Mouse (Mus musculus) left cerebral cortex, postnatal 25 days (tissue): ENCODE measurements around the gene AC134908.4. TPM values are rescaled to one million over a fixed set of nuclear protein-coding genes. Genes with fewer than 3 reads are reported as not detected.
"Not testable (repeated sequence)": the region's sequence is repeated elsewhere in the genome, so short reads cannot be mapped to it uniquely, and the experiment has no call there.

Source experiments
- DNase-seq, 2 experiments: peaks; one replicate each; pipeline ENCODE4 v3.0.0; 2022; ENCODE audit warnings: low spot score in 2 of 2, mixed read lengths in 1 of 2
- intact Hi-C: fragments of 180-260 bp; cut with DNase I; formaldehyde crosslinking; loops from one replicate; pipeline ENCODE4 v1.15.1; 2025
- total RNA-seq, 2 experiments: library from RNA; stranded (reverse); gene quantifications; 2 replicates each; pipeline ENCODE4 v1.2.3; 2021

AC134908.4 gene
- total RNA-seq, 2 experiments from 2014 or later, result 1.0 TPM; not detected in 1

GRCm38 (mm10) chr17:25810890-25811289 is 15.4 kb upstream of the AC134908.4 start:
- no peak for DNase-seq
- intact Hi-C loops, result no loop called here

GRCm38 (mm10) chr17:25809606-25810340 is 14.3 kb upstream of the AC134908.4 start:
- intact Hi-C loops, result loop anchor here (5.0 kb wide), 1 partner anchor 252 kb away; no protein-coding TSS in a partner anchor
- peak in 1 of 2 experiments; percentile 60 for DNase-seq

- intact Hi-C loops, result loop anchor here (5.0 kb wide), 1 partner anchor 252 kb away; no protein-coding TSS in a partner anchor
- peak; percentile 92 to 95 for DNase-seq
Measured at GRCm38 (mm10) chr17:25808789-25809605, 13.5 kb upstream of the AC134908.4 start, which contains the start of gene Fbxl16. TSS of gene Fbxl16 (plus strand) at chr17:25809085.

- no peak for DNase-seq
- intact Hi-C loops, result loop anchor here (5.0 kb wide), 1 partner anchor 251 kb away; no protein-coding TSS in a partner anchor
Measured at GRCm38 (mm10) chr17:25808028-25808427, 12.6 kb upstream of the AC134908.4 start.

- intact Hi-C loops, result loop anchor here (5.0 kb wide), 1 partner anchor 250 kb away; no protein-coding TSS in a partner anchor
Measured at GRCm38 (mm10) chr17:25807452-25807851, 12.0 kb upstream of the AC134908.4 start.

GRCm38 (mm10) chr17:25806507-25806906 is 11.0 kb upstream of the AC134908.4 start:
- no peak for DNase-seq
- intact Hi-C loops, result loop anchor here (5.0 kb wide), 1 partner anchor 249 kb away; no protein-coding TSS in a partner anchor

More at GRCm38 (mm10) chr17:25807452-25807851, 12.0 kb upstream of the AC134908.4 start:
- DNase-seq, result not testable (repeated sequence)

GRCm38 (mm10) chr17:25802825-25803517 is 7.5 kb upstream of the AC134908.4 start:
- intact Hi-C loops, result loop anchor here (5.0 kb wide), 2 partner anchors 41 to 236 kb away; no protein-coding TSS in a partner anchor
- peak; percentile 88 to 94 for DNase-seq

- DNase-seq, result peak; percentile 70 to 80
- intact Hi-C loops, result loop anchor here (1.0 to 5.0 kb wide), 5 partner anchors 28 to 324 kb away; partner anchors contain the start of gene Narfl
Measured at GRCm38 (mm10) chr17:25801029-25801428, 5.6 kb upstream of the AC134908.4 start.

GRCm38 (mm10) chr17:25796951-25797369 is 1.5 kb upstream of the AC134908.4 start, which contains the start of gene Metrn:
TSS of gene Metrn (minus strand) at chr17:25797136.
- intact Hi-C loops, result loop anchor here (1.0 kb wide), 1 partner anchor 24 kb away; the partner anchor contains the start of gene Narfl
- DNase-seq, result peak in 1 of 2 experiments; percentile 74

- intact Hi-C loops, result no loop called here
- no peak for DNase-seq
Measured at GRCm38 (mm10) chr17:25796211-25796771, 832 bp upstream of the AC134908.4 start.

GRCm38 (mm10) chr17:25794998-25795397 is 461 bp downstream of the AC134908.4 start:
- intact Hi-C loops, result no loop called here

GRCm38 (mm10) chr17:25794197-25794596 is 1.3 kb downstream of the AC134908.4 start:
- no peak for DNase-seq
- intact Hi-C loops, result no loop called here

More at GRCm38 (mm10) chr17:25794998-25795397, 461 bp downstream of the AC134908.4 start:
- no peak for DNase-seq

- intact Hi-C loops, result no loop called here
- peak in 1 of 2 experiments; percentile 81 for DNase-seq
Measured at GRCm38 (mm10) chr17:25792615-25793014, 2.8 kb downstream of the AC134908.4 start, which contains the start of gene Fam173a. TSS of gene Fam173a (minus strand) at chr17:25792901.

- intact Hi-C loops, result no loop called here
- peak; percentile 81 to 89 for DNase-seq
Measured at GRCm38 (mm10) chr17:25791843-25792527, 3.5 kb downstream of the AC134908.4 start.

GRCm38 (mm10) chr17:25791320-25791842 is 4.1 kb downstream of the AC134908.4 start:
- intact Hi-C loops, result no loop called here
- no peak for DNase-seq

- DNase-seq, result no peak
Measured at GRCm38 (mm10) chr17:25786781-25787504, 8.5 kb downstream of the AC134908.4 start.

GRCm38 (mm10) chr17:25786280-25786679 is 9.2 kb downstream of the AC134908.4 start, which contains the start of gene Ccdc78:
TSS of gene Ccdc78 (plus strand) at chr17:25786580.
- DNase-seq, result no peak
- intact Hi-C loops, result no loop called here

More at GRCm38 (mm10) chr17:25786781-25787504, 8.5 kb downstream of the AC134908.4 start:
- intact Hi-C loops, result no loop called here
